Mouse (Mus musculus) testis, adult 2 months (tissue): ENCODE data around the gene Grk3.

Experiments used
- CTCF ChIP-seq: fragments of 200-500 bp; IDR thresholded peaks from 2 replicates; pipeline ENCODE4 v1.5.1; 2012; ENCODE audit warnings: low read depth, mild to moderate bottlenecking, inconsistent platforms, low read length, moderate library complexity; ENCODE audit not compliant: control insufficient read depth, insufficient read depth, insufficient replicate concordance
- POLR2A ChIP-seq: fragments of 200-500 bp; IDR thresholded peaks from 2 replicates; pipeline ENCODE4 v1.6.1; 2012; ENCODE audit warnings: low read depth, mild to moderate bottlenecking, inconsistent platforms, low read length, moderate library complexity; ENCODE audit not compliant: control insufficient read depth

GRCm38 (mm10) chr5:112892411-112892810 lies 123.2 kb downstream of the Grk3 start:
- TF ChIP-seq CTCF (no peak), POLR2A (no peak)
